Mouse (Mus musculus): ENCODE results near the gene Spata13.
A peak's percentile ranks its signal among the peaks of the same experiment; 100 is the strongest.

Gene Spata13

DNA sequence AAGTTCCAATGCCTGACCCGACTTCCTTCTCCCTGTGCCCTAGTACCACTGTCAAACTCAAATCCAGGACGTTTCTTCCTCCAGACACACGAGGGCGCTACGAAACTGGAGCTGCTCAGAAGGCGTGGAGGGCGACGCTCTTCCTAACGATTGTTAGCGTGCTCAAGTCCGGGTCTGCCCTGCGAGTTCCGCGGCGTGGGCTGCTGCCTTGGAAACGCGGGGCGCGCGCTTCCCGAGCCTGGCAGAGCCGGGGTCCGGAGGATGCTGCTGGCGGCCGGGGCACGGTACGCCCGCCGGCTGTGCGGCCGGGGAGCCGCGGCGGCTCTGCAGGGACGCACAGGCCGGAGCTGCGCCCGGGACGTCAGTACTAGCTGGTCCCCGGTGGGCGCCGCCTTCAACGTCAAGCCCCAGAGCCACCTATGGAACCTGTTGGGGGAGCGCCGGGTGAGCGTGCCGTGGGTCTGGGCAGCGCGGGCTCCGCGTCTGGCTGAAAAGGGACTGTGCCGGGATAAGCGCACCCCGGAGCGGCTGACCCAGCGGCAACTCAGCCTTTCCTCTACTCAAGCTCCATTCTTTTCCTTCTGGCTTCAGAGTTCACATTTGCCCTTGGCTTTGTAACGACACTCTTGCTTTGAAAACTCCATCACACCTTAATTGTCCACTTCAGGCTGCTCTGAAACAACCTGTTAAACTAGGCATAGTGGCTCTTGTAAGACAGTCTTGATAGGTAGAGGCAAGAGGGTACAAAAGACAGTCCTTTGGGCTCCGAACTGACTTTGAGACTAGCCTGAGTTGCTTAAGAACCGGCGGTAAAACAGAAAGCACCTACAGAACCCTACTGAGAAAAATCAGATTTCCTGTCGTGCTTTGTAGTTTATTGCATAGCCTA is 150.9 kb downstream of the Spata13 start, which contains the start of gene Mipep:
TSS of gene Mipep (plus strand) at position 147 of the 889 bp plus-strand sequence.
- peak; percentile 90 for DNase-seq (ENCODE audit: low spot score)

DNA sequence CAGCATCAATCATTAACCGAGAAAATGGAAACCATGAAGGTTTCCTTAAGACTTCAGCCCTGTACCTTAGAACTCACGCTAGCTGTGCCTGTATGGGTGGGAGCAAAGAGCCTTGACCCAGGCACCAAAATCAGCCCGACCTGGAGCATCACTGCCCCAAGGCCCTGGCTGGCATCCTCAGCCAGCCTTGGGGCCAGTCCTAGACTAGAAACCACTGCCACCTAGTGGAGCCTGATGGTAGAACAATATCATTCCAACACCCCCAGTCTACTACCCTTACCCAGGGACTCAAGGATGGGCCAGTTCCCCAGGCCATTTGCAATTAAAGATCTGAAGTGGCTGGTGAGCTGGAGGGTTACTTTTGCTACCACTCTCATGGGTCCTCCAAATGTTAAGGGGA is 156.3 kb downstream of the Spata13 start:
- peak; percentile 60 for DNase-seq (ENCODE audit: low spot score)

DNA sequence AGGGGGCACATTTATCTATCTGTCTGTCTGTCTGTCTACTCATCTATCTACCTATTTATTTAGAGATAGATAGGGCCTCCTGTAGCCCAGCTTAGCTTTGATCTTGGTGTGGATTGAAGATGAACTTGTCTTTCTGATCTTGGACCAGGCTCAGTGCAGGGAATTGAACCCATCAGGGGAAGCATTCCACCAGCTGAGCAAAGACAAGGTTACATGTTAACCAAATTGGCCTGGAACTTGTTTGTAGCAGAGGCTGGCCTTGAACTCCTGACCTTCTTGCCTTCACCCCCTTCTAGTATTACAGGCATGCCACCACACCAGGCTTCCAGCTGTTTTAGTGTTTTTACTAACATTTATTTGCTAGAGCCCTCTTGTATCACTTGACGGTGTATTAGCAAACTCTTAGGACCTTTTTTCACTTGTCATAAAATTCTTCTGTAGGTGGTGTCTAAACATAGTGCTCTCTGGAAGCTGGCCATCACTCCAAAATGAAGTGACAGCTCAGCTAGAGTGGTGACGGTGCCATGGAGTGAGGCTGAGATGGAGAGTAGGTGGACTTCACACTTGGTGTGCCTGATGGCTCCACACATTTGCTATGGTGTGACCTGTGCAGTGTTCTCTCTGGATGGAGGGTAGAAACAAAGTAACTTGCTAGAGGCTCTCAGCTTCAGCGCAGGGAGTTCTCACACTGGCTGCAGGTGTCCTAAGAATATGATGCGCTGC is 163.0 kb downstream of the Spata13 start:
- DNase-seq (ENCODE audit: low spot score), result no peak

DNA sequence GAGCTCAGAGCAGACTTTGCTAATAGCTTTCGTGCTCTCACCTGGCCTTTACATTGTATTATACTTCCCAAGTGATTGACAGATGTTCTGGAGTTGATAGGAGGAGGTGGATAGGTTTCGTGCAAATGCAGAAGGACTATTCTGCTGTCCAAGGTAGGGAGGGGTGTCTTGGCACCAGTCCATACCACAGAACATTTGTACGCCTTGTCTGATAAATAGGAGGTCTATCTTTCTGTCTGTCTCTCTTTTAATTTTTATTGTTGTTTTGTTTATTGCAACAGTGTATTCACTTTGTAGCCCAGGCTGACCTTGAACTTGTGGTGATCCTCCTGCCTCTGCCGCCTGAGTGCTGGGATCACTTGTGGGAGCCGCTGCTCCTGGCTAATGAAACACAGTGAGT is 163.8 kb downstream of the Spata13 start:
- DNase-seq (ENCODE audit: low spot score), result no peak

DNA sequence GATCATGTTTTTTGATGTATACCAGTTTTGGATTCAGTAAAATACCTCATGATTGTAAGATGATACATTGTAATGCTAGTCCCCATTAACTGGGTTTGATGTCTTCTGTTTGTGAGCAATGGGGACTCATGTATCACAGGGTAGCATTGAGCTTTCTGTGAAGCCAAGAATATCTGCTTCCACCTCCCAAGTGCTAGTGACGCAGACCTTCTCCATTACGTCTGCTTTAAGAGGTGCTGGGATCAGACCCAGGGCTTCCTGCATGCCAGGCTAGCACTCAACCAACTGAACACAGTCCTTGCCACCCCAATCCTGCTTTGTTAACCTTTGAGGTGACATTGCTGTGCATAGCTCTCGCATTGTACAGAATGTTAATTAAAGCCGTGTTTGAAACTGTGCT is 164.9 kb downstream of the Spata13 start:
- no peak for DNase-seq (ENCODE audit: low spot score)

DNA sequence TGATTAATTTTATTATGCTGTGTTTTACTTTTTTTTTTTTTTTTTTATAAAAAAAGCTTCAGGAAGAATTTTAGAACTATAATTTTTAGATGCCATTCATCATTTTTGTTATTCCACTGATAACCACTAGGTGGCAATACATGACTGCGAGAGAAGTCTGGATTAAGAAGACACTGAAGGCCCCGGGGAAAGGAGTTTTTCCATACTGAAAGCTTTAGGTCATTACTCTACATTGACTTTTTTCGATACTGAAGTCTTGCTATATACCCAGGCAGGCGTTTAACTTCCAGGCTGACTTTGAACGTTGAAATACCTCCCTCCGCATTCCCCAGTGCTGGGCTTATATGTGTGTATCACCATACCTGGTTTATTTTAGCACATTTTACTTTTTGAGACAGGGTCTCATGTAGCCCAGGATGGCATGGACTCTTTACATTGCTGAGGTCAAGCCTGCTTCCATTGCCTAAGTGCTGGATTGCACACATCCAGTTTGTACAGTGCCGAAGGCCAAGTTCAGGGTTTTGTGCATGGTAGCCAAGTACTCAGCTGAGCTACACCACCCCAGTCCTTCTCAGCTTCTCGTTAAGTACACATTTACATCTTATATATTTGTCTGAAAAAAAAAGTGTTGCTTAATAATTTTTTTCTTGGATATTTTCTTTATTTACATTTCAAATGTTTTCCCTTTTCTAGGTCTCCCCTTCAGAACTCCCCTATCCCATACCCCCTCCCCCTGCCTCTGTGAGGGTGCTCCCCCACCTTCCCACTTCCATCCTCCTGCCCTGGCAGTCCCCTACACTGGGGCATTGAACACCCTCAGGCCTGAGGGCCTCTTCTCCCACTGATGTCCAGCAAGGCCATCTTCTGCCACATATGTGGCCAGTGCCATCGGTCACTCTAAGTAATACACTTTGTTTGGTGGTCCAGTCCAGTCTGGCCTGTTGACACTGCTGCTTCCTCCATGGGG is 166.2 kb downstream of the Spata13 start:
- DNase-seq (ENCODE audit: low spot score), result peak; percentile 76

DNA sequence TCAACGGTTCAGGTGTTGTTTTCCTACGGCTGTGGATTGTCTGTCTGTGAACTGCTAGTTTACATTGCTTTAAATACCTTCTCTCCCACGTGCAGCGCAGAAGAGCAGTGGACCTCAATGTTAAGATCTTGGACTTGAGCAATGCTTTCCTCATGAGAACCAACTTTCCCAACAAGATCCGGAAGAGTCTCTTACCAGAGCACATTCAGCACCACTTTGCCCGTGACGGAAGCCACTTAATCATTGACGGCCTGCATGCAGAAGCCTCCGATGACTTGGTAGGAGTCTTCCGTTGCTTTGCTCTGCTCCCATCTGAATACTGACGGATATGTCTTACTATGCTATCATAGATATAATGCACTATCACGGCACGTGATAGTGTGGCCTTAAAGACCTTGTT is 168.2 kb downstream of the Spata13 start:
- no peak for DNase-seq (ENCODE audit: low spot score)

DNA sequence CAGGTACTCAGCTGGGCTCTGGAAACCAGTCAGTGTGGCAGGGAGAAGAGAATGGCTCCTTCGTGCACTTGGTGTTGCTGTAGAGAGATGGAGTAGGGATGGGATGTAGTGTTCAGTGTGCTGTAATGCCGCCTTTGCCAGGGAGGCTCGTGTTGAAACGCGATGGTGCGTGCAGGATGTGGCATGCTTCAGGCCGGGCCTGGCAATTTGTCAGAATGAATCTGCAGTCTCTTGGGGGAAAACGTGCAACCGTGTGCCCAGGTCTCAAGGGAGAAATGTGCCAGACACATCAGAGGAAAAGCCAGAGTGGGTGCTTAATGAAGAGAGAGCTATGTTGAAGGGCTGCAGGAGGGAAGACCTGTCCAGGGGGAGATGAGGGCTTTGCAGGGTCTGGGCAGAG is 171.2 kb downstream of the Spata13 start:
- no peak for DNase-seq (ENCODE audit: low spot score)

DNA sequence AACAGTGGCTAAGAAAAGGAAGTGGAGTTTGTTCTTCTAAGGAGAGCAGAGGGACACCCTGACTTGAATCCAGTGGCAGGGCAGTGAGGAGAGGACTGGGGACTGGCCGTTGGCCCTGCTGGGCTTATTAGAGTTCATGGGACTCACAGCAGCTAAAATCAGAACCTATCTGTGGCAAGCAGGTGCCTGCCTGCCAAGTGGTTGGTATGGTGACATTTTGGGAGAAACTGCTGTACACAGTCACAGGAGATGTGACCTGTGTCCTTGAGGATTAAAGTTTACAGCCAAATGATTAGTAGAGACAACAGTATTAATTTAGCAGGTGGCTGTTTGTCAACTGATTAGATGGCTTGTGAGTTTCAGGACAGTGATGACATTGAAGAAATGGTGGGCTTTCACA is 172.1 kb downstream of the Spata13 start:
- peak; percentile 8 for DNase-seq (ENCODE audit: low spot score)

DNA sequence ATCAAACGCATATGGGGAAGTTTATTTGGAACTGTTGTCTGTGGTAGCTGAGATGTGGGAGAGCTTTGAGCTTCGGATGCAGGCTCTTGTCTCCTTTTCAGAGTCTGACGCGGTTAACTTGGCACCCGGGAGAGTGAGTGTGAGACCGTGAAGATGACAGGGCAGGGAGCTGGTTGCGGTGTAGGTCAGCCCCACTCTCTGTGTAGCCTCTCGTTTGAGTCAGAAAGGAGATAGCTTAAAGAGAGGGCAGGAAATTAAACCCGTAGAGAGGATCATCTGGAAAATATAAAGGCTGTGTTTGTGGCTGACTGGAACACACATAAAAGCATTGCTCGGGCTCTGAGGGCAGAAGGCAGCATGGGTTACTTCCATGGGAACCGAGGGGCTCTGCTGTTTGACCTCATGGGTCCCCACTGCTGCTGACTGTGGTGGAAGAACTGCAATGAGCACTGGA is 173.1 kb downstream of the Spata13 start:
- DNase-seq (ENCODE audit: low spot score), result no peak

DNA sequence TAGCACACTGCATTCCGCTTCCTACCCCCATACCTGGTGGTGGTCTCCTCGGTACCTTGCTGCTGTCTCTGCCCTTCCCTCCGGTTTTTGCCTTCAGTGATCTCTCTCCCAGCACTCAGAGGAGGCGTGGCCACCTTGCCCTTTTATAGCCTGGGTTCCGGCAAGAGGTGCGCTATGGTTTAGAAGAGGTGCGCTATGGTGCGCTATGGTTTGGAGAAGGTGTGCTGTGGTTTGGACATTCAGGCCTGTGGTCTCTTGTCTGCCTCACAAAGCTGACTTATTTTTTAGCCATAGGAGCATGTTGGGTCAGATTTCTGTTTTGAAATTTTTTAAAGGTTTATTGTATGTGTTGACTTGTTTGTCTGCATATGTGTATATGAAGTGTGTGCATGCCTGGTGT is 176.1 kb downstream of the Spata13 start:
- DNase-seq (ENCODE audit: low spot score), result no peak

DNA sequence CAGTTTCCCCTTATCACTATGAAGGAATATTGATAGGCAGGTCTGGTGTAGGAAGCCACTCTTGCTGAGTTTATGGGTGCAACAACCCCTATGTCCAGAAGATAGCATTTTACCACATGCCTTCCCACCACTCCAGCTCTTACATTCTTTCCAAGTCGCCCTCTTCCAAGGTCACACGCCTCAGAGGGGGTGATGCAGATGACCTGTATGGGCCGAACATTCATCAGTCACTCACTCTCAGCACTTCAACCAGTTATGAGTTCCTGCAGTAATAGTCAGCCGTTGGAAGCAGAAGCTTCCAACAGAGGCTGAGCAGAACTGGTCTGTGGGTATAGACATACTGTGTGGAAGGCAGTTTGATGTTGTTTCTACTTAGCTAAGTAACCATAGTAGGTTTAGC is 177.7 kb downstream of the Spata13 start:
- DNase-seq (ENCODE audit: low spot score), result no peak
